Mouse (Mus musculus) heart, embryonic 15.5 days (tissue): Measurements from ENCODE around the gene Aunip. TPM values are rescaled to one million over a fixed set of nuclear protein-coding genes. Genes with fewer than 3 reads are reported as not detected.
"Not testable (repeated sequence)": the region's sequence is repeated elsewhere in the genome, so short reads cannot be mapped to it uniquely, and the experiment has no call there.

Experiments used
- ATAC-seq: fragments of 200-750 bp; cut with Nextera tagmentation; replicated peaks from 2 replicates; pipeline ENCODE4 v1.8.0; 2017; ENCODE audit warnings: low read depth, moderate TSS enrichment; ENCODE audit not compliant: insufficient number of reproducible peaks, insufficient read depth, low FRiP score
- H3K27ac ChIP-seq: fragments of 300-500 bp; sonication (generic); 2 replicates; pipeline ENCODE4 v1.5.1; 2015; ENCODE audit warnings: mild to moderate bottlenecking, inconsistent platforms
- H3K27me3 ChIP-seq: fragments of 300-500 bp; sonication (generic); 2 replicates; pipeline ENCODE4 v1.6.1; 2015; ENCODE audit warnings: inconsistent platforms
- H3K36me3 ChIP-seq: fragments of 300-500 bp; sonication (generic); 2 replicates; pipeline ENCODE4 v1.6.1; 2015; ENCODE audit warnings: mild to moderate bottlenecking, inconsistent platforms
- H3K4me1 ChIP-seq: fragments of 300-500 bp; sonication (generic); replicated peaks from 2 replicates; pipeline ENCODE4 v1.6.1; 2015; ENCODE audit warnings: inconsistent platforms
- H3K4me2 ChIP-seq: fragments of 300-500 bp; sonication (generic); 2 replicates; pipeline ENCODE4 v1.6.1; 2015; ENCODE audit warnings: inconsistent platforms, mild to moderate bottlenecking, moderate library complexity
- H3K4me3 ChIP-seq: fragments of 300-500 bp; sonication (generic); 2 replicates; pipeline ENCODE4 v1.5.1; 2015; ENCODE audit warnings: mild to moderate bottlenecking, inconsistent platforms
- H3K9ac ChIP-seq: fragments of 300-500 bp; sonication (generic); 2 replicates; pipeline ENCODE4 v1.6.1; 2015; ENCODE audit warnings: mild to moderate bottlenecking, inconsistent platforms
- H3K9me3 ChIP-seq: fragments of 300-500 bp; sonication (generic); replicated peaks from 2 replicates; pipeline ENCODE4 v1.6.1; 2016; ENCODE audit warnings: inconsistent platforms
- WGBS: fragments of 180-500 bp; shearing (Covaris S2); methylation state at CpG from one replicate; pipeline ENCODE4 v1.1.7; 2015; ENCODE audit warnings: mixed read lengths; 5-methylcytosine and 5-hydroxymethylcytosine counted together
- polyA plus RNA-seq: library from polyadenylated mRNA; unstranded; fragments of >200 nt; fragmentation: Nextera tagmentation; extraction: Ambion mirVana; gene quantifications from 2 replicates; pipeline ENCODE4 v1.2.1, GENCODE M21; 2015

The Aunip gene
- polyA plus RNA-seq, 1 experiment from 2014 or later, result 7.9 TPM

- not testable (repeated sequence) for H3K9ac ChIP-seq, H3K4me3 ChIP-seq, ATAC-seq, H3K27me3 ChIP-seq, H3K9me3 ChIP-seq, H3K27ac ChIP-seq, H3K4me2 ChIP-seq, H3K36me3 ChIP-seq
- peaks cover 46% of the 10 kb centered on the region for H3K4me1 ChIP-seq
- 79% methylated on average over 6 of the region's 6 CpGs for WGBS
These were observed 11.8 kb upstream of the Aunip start for GRCm38 (mm10) chr4:134498983-134499382.

GRCm38 (mm10) chr4:134501095-134501494, 9.7 kb upstream of the Aunip start:
- Histone ChIP-seq H3K27me3 (no peaks in the 10 kb centered on the region), H3K4me2 (no peak overlapping the region), H3K4me1 (peaks cover 27% of the 10 kb centered on the region), H3K4me3 (no peak overlapping the region), H3K36me3 (no peaks in the 10 kb centered on the region), H3K9me3 (no peaks in the 10 kb centered on the region), H3K9ac (no peak overlapping the region), H3K27ac (no peak overlapping the region)
- no peak for ATAC-seq
- WGBS, result 88% methylated on average over 6 of the region's 6 CpGs

GRCm38 (mm10) chr4:134503686-134504357, 7.0 kb upstream of the Aunip start:
- no peak for ATAC-seq
- WGBS, result 69% methylated on average over 4 of the region's 4 CpGs
- H3K9ac ChIP-seq, result no peak overlapping the region
- H3K27me3 ChIP-seq, result no peaks in the 10 kb centered on the region
- no peaks in the 10 kb centered on the region for H3K36me3 ChIP-seq
- no peaks in the 10 kb centered on the region for H3K9me3 ChIP-seq
- no peak overlapping the region for H3K27ac ChIP-seq
- no peak overlapping the region for H3K4me3 ChIP-seq
- no peaks in the 10 kb centered on the region; the same call in 1 of the 2 replicates for H3K4me1 ChIP-seq
- no peak overlapping the region for H3K4me2 ChIP-seq

- no peak for ATAC-seq
- no peak overlapping the region for H3K9ac ChIP-seq
- H3K27ac ChIP-seq, result no peak overlapping the region
- WGBS, result 81% methylated on average over 4 of the region's 4 CpGs
- no peak overlapping the region for H3K4me3 ChIP-seq
- no peaks in the 10 kb centered on the region for H3K27me3 ChIP-seq
- no peaks in the 10 kb centered on the region for H3K36me3 ChIP-seq
- peaks cover 2% of the 10 kb centered on the region; the same call in 1 of the 2 replicates for H3K4me1 ChIP-seq
- H3K9me3 ChIP-seq, result no peaks in the 10 kb centered on the region
- H3K4me2 ChIP-seq, result no peak overlapping the region
These were observed 5.5 kb upstream of the Aunip start for GRCm38 (mm10) chr4:134505303-134505789.

GRCm38 (mm10) chr4:134505966-134506594, 4.7 kb upstream of the Aunip start:
- Histone ChIP-seq H3K27ac (no peak overlapping the region), H3K4me1 (peaks cover 7% of the 10 kb centered on the region), H3K4me3 (no peak overlapping the region), H3K9ac (no peak overlapping the region), H3K36me3 (no peaks in the 10 kb centered on the region), H3K9me3 (no peaks in the 10 kb centered on the region), H3K27me3 (no peaks in the 10 kb centered on the region), H3K4me2 (no peak overlapping the region)
- ATAC-seq, result no peak
- WGBS, result 70% methylated on average over 3 of the region's 4 CpGs

- Histone ChIP-seq H3K36me3 (no peaks in the 10 kb centered on the region), H3K4me3 (no peak overlapping the region), H3K9me3 (no peaks in the 10 kb centered on the region), H3K4me2 (no peak overlapping the region), H3K4me1 (peaks cover 13% of the 10 kb centered on the region), H3K9ac (no peak overlapping the region), H3K27me3 (no peaks in the 10 kb centered on the region), H3K27ac (no peak overlapping the region)
- ATAC-seq, result no peak
- 90% methylated on average over 19 of the region's 19 CpGs for WGBS
These were observed 4.1 kb upstream of the Aunip start for GRCm38 (mm10) chr4:134506713-134507112.

GRCm38 (mm10) chr4:134510396-134510795, 403 bp upstream of the Aunip start:
- Histone ChIP-seq H3K4me3 (peak overlapping the region; percentile 75), H3K9me3 (no peaks in the 10 kb centered on the region), H3K27ac (no peak overlapping the region), H3K27me3 (no peaks in the 10 kb centered on the region), H3K4me1 (peaks cover 31% of the 10 kb centered on the region), H3K4me2 (peak overlapping the region; percentile 97), H3K9ac (no peak overlapping the region), H3K36me3 (no peaks in the 10 kb centered on the region)
- ATAC-seq, result no peak
- 78% methylated on average over 4 of the region's 4 CpGs for WGBS

GRCm38 (mm10) chr4:134511730-134512129, 931 bp downstream of the Aunip start:
- Histone ChIP-seq H3K4me2 (peak overlapping the region; percentile 97), H3K9me3 (no peaks in the 10 kb centered on the region), H3K27me3 (no peaks in the 10 kb centered on the region), H3K27ac (no peak overlapping the region), H3K9ac (peak overlapping the region; percentile 70; the same call in 1 of the 2 replicates), H3K4me1 (peaks cover 41% of the 10 kb centered on the region), H3K36me3 (no peaks in the 10 kb centered on the region), H3K4me3 (peak overlapping the region; percentile 75)
- 65% methylated on average over 6 of the region's 6 CpGs for WGBS
- ATAC-seq, result no peak

- Histone ChIP-seq H3K9ac (no peak overlapping the region), H3K27me3 (no peaks in the 10 kb centered on the region), H3K4me1 (peaks cover 52% of the 10 kb centered on the region), H3K36me3 (no peaks in the 10 kb centered on the region), H3K27ac (peak overlapping the region; percentile 68; the same call in 1 of the 2 replicates), H3K9me3 (no peaks in the 10 kb centered on the region), H3K4me2 (peak overlapping the region; percentile 53), H3K4me3 (peak overlapping the region; percentile 29)
- 13% methylated on average over 15 of the region's 15 CpGs for WGBS
- ATAC-seq, result no peak
These were observed 2.0 kb downstream of the Aunip start for GRCm38 (mm10) chr4:134512798-134513197.

GRCm38 (mm10) chr4:134514309-134514930, 3.6 kb downstream of the Aunip start:
- Histone ChIP-seq H3K36me3 (no peaks in the 10 kb centered on the region), H3K4me2 (no peak overlapping the region), H3K4me1 (peaks cover 60% of the 10 kb centered on the region), H3K9ac (no peak overlapping the region), H3K27me3 (no peaks in the 10 kb centered on the region), H3K27ac (no peak overlapping the region), H3K9me3 (no peaks in the 10 kb centered on the region), H3K4me3 (no peak overlapping the region)
- WGBS, result 85% methylated on average over 11 of the region's 11 CpGs
- no peak for ATAC-seq

- H3K9me3 ChIP-seq, result no peaks in the 10 kb centered on the region
- no peaks in the 10 kb centered on the region; the same call in 1 of the 2 replicates for H3K36me3 ChIP-seq
- WGBS, result 44% methylated on average over 7 of the region's 7 CpGs
- peaks cover 57% of the 10 kb centered on the region for H3K4me1 ChIP-seq
- H3K9ac ChIP-seq, result no peak overlapping the region
- peak overlapping the region; percentile 97 for H3K27ac ChIP-seq
- H3K4me2 ChIP-seq, result no peak overlapping the region
- ATAC-seq, result no peak
- H3K27me3 ChIP-seq, result no peaks in the 10 kb centered on the region
- H3K4me3 ChIP-seq, result no peak overlapping the region
These were observed 4.8 kb downstream of the Aunip start for GRCm38 (mm10) chr4:134515614-134516013.
